Mouse (Mus musculus): Measurements from ENCODE around the gene Olfr341.

Gene Olfr341

DNA sequence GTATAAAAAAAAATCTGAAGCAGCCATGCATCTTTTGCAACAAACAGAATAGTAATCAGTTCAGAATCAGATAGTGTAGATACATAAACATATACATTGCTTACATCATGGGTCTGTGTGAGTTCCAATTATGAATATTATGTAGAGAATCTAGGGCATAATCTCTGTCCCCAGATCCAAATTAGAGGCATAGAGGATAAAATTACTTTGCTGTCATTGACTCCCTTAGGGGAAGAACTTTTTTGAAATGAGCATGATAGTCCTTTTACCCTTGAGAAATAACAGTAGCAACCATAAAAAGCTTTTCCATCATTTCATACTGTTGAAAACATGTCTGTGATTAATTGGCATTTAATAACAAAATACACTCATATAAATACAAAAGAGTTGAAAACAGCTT lies at the start of gene Olfr341:
Gene Olfr341, minus strand, starts transcription at position 101 of the 400 bp plus-strand sequence.
- DNase-seq, result no peak

DNA sequence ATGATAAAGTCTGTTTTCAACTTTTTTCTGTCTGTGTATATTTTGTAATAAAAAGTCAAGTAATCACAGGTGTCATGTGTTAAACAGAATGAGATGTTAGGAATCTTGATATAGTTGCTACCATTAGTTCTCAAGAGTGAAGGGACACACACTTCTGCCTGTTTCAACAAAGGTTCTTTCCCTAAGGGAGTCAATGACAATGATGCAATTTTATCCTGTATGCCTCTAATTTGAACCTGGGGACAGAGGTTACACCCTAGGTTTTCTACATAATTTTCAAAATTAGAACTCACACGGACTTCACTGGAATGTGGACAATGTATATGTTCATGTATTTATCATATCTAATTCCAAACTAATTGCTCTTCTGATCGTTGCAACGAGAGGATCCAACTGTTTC lies 42.4 kb upstream of the Olfr341 start, which contains the start of gene Olfr342:
Gene Olfr342, plus strand, starts transcription at position 301 of the 400 bp plus-strand sequence.
- no peak for DNase-seq

DNA sequence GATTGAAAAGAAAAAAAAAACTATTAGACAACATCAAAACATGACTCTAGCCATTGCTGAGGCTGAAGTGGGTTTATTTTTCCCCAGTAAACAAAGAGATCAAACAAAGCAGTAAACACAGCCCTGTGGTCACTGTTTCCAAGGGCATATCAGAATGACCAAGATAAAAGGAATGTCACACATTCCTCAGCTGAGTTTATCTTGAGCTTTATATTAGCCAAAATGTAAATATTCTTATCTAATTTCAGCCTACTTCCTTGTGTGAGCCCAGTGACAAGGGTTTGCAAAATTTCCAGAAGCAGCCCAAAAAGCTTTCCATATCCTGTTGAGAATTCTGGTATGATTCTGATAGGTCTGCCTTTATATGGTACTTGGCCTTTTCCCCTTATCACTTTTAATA lies 8.6 kb downstream of the Olfr341 start:
- no peak for DNase-seq

DNA sequence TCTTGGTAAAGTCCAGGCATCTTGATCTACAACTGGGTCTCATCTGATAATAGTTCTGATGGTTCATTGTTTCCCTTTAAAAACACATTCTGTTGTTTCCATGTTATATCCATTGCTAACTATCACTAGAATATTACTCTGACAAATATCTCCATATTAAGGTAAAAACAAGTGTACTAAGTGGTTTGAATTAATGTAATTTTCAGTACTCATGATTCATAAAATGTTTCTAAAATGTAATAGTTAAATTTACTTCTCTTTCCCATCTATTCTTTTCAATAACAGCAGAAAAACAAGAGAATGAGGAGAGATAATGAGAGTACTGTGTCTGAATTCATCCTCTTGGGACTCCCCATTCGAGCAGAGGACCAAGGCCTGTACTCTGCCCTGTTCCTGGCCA lies 30.0 kb downstream of the Olfr341 start, which contains the start of gene Olfr340:
Gene Olfr340, plus strand, starts transcription at position 301 of the 400 bp plus-strand sequence.
- no peak for DNase-seq
